Mouse (Mus musculus): ENCODE results near the gene Drc7.

Gene Drc7

GRCm38 (mm10) chr8:95059812-95060533, 5.1 kb downstream of the Drc7 start:
- in situ Hi-C loops (cut with MboI, MseI), result no loop called here

GRCm38 (mm10) chr8:95064531-95064930, 9.6 kb downstream of the Drc7 start:
- in situ Hi-C loops (cut with MboI, MseI), result no loop called here

GRCm38 (mm10) chr8:95067582-95067981, 12.7 kb downstream of the Drc7 start:
- in situ Hi-C loops (cut with MboI, MseI), result loop anchor here in 1 of 2 experiments (5.0 kb wide), 1 partner anchor 105 kb away; no protein-coding TSS in a partner anchor

GRCm38 (mm10) chr8:95075504-95075903, 20.6 kb downstream of the Drc7 start:
- in situ Hi-C loops (cut with MboI, MseI), result loop anchor here in 1 of 2 experiments (25.0 kb wide), 1 partner anchor 737 kb away; the partner anchor contains the start of gene Cnot1

- in situ Hi-C loops (cut with MboI, MseI), result loop anchor here in 1 of 2 experiments (25.0 kb wide), 1 partner anchor 736 kb away; the partner anchor contains the start of gene Cnot1
Measured at GRCm38 (mm10) chr8:95076151-95076550, 21.2 kb downstream of the Drc7 start.

GRCm38 (mm10) chr8:95078055-95078454, 23.2 kb downstream of the Drc7 start:
- in situ Hi-C loops (cut with MboI, MseI), result loop anchor here in 1 of 2 experiments (25.0 kb wide), 1 partner anchor 734 kb away; the partner anchor contains the start of gene Cnot1

- in situ Hi-C loops (cut with MboI, MseI), result loop anchor here in 1 of 2 experiments (25.0 kb wide), 1 partner anchor 733 kb away; the partner anchor contains the start of gene Cnot1
Measured at GRCm38 (mm10) chr8:95079305-95079704, 24.4 kb downstream of the Drc7 start.

- in situ Hi-C loops (cut with MboI, MseI), result loop anchor here in 1 of 2 experiments (25.0 kb wide), 1 partner anchor 732 kb away; the partner anchor contains the start of gene Cnot1
Measured at GRCm38 (mm10) chr8:95080381-95081341, 25.8 kb downstream of the Drc7 start, which contains the start of gene Katnb1. Gene Katnb1 (plus strand): TSS chr8:95081186.

- in situ Hi-C loops (cut with MboI, MseI), result loop anchor here in 1 of 2 experiments (25.0 kb wide), 1 partner anchor 731 kb away; the partner anchor contains the start of gene Cnot1
Measured at GRCm38 (mm10) chr8:95081650-95082049, 26.7 kb downstream of the Drc7 start.

- in situ Hi-C loops (cut with MboI, MseI), result loop anchor here in 1 of 2 experiments (25.0 kb wide), 1 partner anchor 728 kb away; the partner anchor contains the start of gene Cnot1
Measured at GRCm38 (mm10) chr8:95084261-95084660, 29.4 kb downstream of the Drc7 start.

GRCm38 (mm10) chr8:95084744-95085431, 30.0 kb downstream of the Drc7 start:
- in situ Hi-C loops (cut with MboI, MseI), result loop anchor here in 1 of 2 experiments (25.0 kb wide), 1 partner anchor 727 kb away; the partner anchor contains the start of gene Cnot1

GRCm38 (mm10) chr8:95085432-95086141, 30.7 kb downstream of the Drc7 start:
- in situ Hi-C loops (cut with MboI, MseI), result loop anchor here in 1 of 2 experiments (25.0 kb wide), 1 partner anchor 727 kb away; the partner anchor contains the start of gene Cnot1

GRCm38 (mm10) chr8:95093574-95093973, 38.7 kb downstream of the Drc7 start:
- in situ Hi-C loops (cut with MboI, MseI), result loop anchor here in 1 of 2 experiments (25.0 kb wide), 1 partner anchor 719 kb away; the partner anchor contains the start of gene Cnot1

- in situ Hi-C loops (cut with MboI, MseI), result loop anchor here in 1 of 2 experiments (25.0 kb wide), 1 partner anchor 713 kb away; the partner anchor contains the start of gene Cnot1
Measured at GRCm38 (mm10) chr8:95099009-95099408, 44.1 kb downstream of the Drc7 start.

- in situ Hi-C loops (cut with MboI, MseI), result loop anchor here in 1 of 2 experiments (25.0 kb wide), 1 partner anchor 1990 kb away; no protein-coding TSS in a partner anchor
Measured at GRCm38 (mm10) chr8:95101972-95102371, 47.1 kb downstream of the Drc7 start.

GRCm38 (mm10) chr8:95107306-95107705, 52.4 kb downstream of the Drc7 start:
- in situ Hi-C loops (cut with MboI, MseI), result loop anchor here in 1 of 2 experiments (25.0 kb wide), 1 partner anchor 1995 kb away; no protein-coding TSS in a partner anchor

GRCm38 (mm10) chr8:95112594-95112993, 57.7 kb downstream of the Drc7 start:
- in situ Hi-C loops (cut with MboI, MseI), result loop anchor here (5.0 to 25.0 kb wide), 3 partner anchors 90 to 2000 kb away; partner anchors contain the start of gene Kifc3 (in 2 of the 2)

GRCm38 (mm10) chr8:95113108-95113507, 58.2 kb downstream of the Drc7 start:
- in situ Hi-C loops (cut with MboI, MseI), result loop anchor here (5.0 to 25.0 kb wide), 3 partner anchors 89 to 2001 kb away; partner anchors contain the start of gene Kifc3 (in 2 of the 2)

GRCm38 (mm10) chr8:95113750-95114149, 58.8 kb downstream of the Drc7 start:
- in situ Hi-C loops (cut with MboI, MseI), result loop anchor here (5.0 to 25.0 kb wide), 3 partner anchors 89 to 2001 kb away; partner anchors contain the start of gene Kifc3 (in 2 of the 2)

All from T-helper 17 cell (primary cell).